Mouse (Mus musculus) intestine, postnatal 0 days (tissue): Measurements from ENCODE around the gene Cdkn1c. TPM values are rescaled to one million over a fixed set of nuclear protein-coding genes. Genes with fewer than 3 reads are reported as not detected.

ENCODE experiments used
- ATAC-seq: fragments of 200-750 bp; cut with Nextera tagmentation; 2 replicates; pipeline ENCODE4 v1.8.0; 2017; ENCODE audit warnings: mild to moderate bottlenecking, moderate TSS enrichment, moderate library complexity
- H3K27ac ChIP-seq: fragments of 300-500 bp; sonication (generic); 2 replicates; pipeline ENCODE4 v1.5.1; 2014; ENCODE audit warnings: mild to moderate bottlenecking, low read depth, low read length, moderate library complexity
- H3K27me3 ChIP-seq: fragments of 300-500 bp; sonication (generic); replicated peaks from 2 replicates; pipeline ENCODE4 v1.6.1; 2014; ENCODE audit warnings: low read length, mixed read lengths; ENCODE audit not compliant: control insufficient read depth, insufficient read depth
- H3K36me3 ChIP-seq: fragments of 300-500 bp; sonication (generic); 2 replicates; pipeline ENCODE4 v1.6.1; 2014; ENCODE audit warnings: mild to moderate bottlenecking, moderate library complexity; ENCODE audit not compliant: control insufficient read depth, insufficient read depth
- H3K4me1 ChIP-seq: fragments of 300-500 bp; sonication (generic); replicated peaks from 2 replicates; pipeline ENCODE4 v1.6.1; 2014; ENCODE audit warnings: antibody characterized with exemption, low read length, mixed read lengths; ENCODE audit not compliant: control insufficient read depth, insufficient read depth
- H3K4me2 ChIP-seq: fragments of 300-500 bp; sonication (generic); replicated peaks from 2 replicates; pipeline ENCODE4 v1.6.1; 2014; ENCODE audit warnings: low read depth, mild to moderate bottlenecking, moderate library complexity
- H3K4me3 ChIP-seq: fragments of 300-500 bp; sonication (generic); 2 replicates; pipeline ENCODE4 v1.5.1; 2014; ENCODE audit warnings: low read depth, low read length
- H3K9ac ChIP-seq: fragments of 300-500 bp; sonication (generic); 2 replicates; pipeline ENCODE4 v1.6.1; 2014; ENCODE audit warnings: mild to moderate bottlenecking, low read depth, low read length
- H3K9me3 ChIP-seq: fragments of 300-500 bp; sonication (generic); 2 replicates; pipeline ENCODE4 v1.6.1; 2016; ENCODE audit warnings: mixed run types; ENCODE audit not compliant: control insufficient read depth
- CTCF ChIP-seq: sonication (generic); IDR thresholded peaks from 2 replicates; pipeline ENCODE4 v1.5.1; 2016; ENCODE audit warnings: low read depth, mild to moderate bottlenecking, control low read depth, antibody characterized with exemption, moderate library complexity
- WGBS: fragments of 180-500 bp; shearing (Covaris S2); extraction: QIAGEN DNeasy Blood & Tissue Kit; methylation state at CpG from one replicate; pipeline ENCODE4 v1.1.7; 2014; 5-methylcytosine and 5-hydroxymethylcytosine counted together
- polyA plus RNA-seq: library from polyadenylated mRNA; unstranded; fragments of >200 nt; fragmentation: Nextera tagmentation; extraction: Ambion mirVana; gene quantifications from 2 replicates; pipeline ENCODE4 v1.2.1, GENCODE M21; 2015

Gene Cdkn1c
- polyA plus RNA-seq, 1 experiment from 2014 or later = 615 TPM

GRCm38 (mm10) chr7:143503926-143504325, 43.1 kb upstream of the Cdkn1c start:
- no peak for TF ChIP-seq CTCF
- no peak overlapping the region for H3K4me2 ChIP-seq
- 84% methylated on average over 6 of the region's 6 CpGs for whole genome bisulfite sequencing

GRCm38 (mm10) chr7:143502418-143503200, 41.8 kb upstream of the Cdkn1c start, which contains the start of gene Phlda2:
Gene Phlda2 (minus strand): TSS chr7:143503150.
- WGBS = 3% methylated on average over 51 of the region's 51 CpGs
- no peaks in the 10 kb centered on the region for H3K36me3 ChIP-seq
- no peaks in the 10 kb centered on the region for H3K9me3 ChIP-seq
- H3K27me3 ChIP-seq = peaks cover 25% of the 10 kb centered on the region
- H3K4me3 ChIP-seq = peak within 1 kb of the TSS; percentile 44
- no peak for TF ChIP-seq CTCF
- H3K4me1 ChIP-seq = peaks cover 8% of the 10 kb centered on the region; the same call in 1 of the 2 replicates
- H3K27ac ChIP-seq = no peak within 1 kb of the TSS
- ATAC-seq = no peak
- peak within 1 kb of the TSS; percentile 31; the same call in 1 of the 2 replicates for H3K9ac ChIP-seq
- peak within 1 kb of the TSS; percentile 66 for H3K4me2 ChIP-seq

More at GRCm38 (mm10) chr7:143503926-143504325, 43.1 kb upstream of the Cdkn1c start:
- Histone ChIP-seq H3K9ac (no peak overlapping the region), H3K27ac (no peak overlapping the region), H3K27me3 (peaks cover 25% of the 10 kb centered on the region), H3K36me3 (no peaks in the 10 kb centered on the region), H3K4me3 (no peak overlapping the region), H3K4me1 (0 out of 2 replicates have a peak, but pooled peaks cover 3% of the 10 kb centered on the region), H3K9me3 (no peaks in the 10 kb centered on the region)
- ATAC-seq = no peak

- Histone ChIP-seq H3K4me2 (peak overlapping the region; percentile 66), H3K4me3 (peak overlapping the region; percentile 44), H3K27me3 (peaks cover 25% of the 10 kb centered on the region), H3K9ac (no peak overlapping the region), H3K4me1 (peaks cover 8% of the 10 kb centered on the region; the same call in 1 of the 2 replicates), H3K27ac (no peak overlapping the region), H3K9me3 (no peaks in the 10 kb centered on the region), H3K36me3 (no peaks in the 10 kb centered on the region)
- ATAC-seq = no peak
- 5% methylated on average over 55 of the region's 55 CpGs for WGBS
- no peak for TF ChIP-seq CTCF
Measured at GRCm38 (mm10) chr7:143501643-143502417, 41.0 kb upstream of the Cdkn1c start.

- Histone ChIP-seq H3K27ac (no peak overlapping the region), H3K9me3 (no peaks in the 10 kb centered on the region), H3K27me3 (peaks cover 25% of the 10 kb centered on the region), H3K4me1 (peaks cover 8% of the 10 kb centered on the region; the same call in 1 of the 2 replicates), H3K4me3 (no peak overlapping the region), H3K4me2 (no peak overlapping the region), H3K9ac (no peak overlapping the region), H3K36me3 (no peaks in the 10 kb centered on the region)
- no peak for ATAC-seq
- TF ChIP-seq CTCF = no peak
- WGBS = 29% methylated on average over 2 of the region's 2 CpGs
Measured at GRCm38 (mm10) chr7:143500912-143501311, 40.1 kb upstream of the Cdkn1c start.

DNA sequence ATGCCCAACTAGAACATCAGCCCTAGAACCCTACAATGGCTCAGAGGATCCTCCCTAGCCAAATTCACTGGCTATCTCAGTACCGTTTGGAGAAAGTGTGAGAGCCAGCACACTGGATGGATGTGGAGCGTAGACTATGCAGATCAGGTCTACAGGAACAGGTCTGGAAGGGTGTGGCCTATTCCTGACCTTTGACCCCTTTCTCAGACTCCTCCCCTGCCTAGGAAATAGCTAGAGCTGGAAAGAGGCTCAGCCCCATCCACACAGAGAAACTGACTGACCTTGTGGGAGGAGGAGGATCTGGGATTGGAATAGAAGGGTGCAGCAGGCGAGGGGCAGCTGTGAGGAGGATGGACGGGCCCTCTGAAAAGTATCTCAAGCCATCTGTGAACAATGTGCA, 37.7 kb upstream of the Cdkn1c start:
- no peaks in the 10 kb centered on the region for H3K36me3 ChIP-seq
- peaks cover 10% of the 10 kb centered on the region; the same call in 1 of the 2 replicates for H3K4me1 ChIP-seq
- no peak overlapping the region for H3K9ac ChIP-seq
- 0 out of 2 replicates have a peak, but pooled peaks have one; percentile 39 for ATAC-seq
- peaks cover 23% of the 10 kb centered on the region for H3K27me3 ChIP-seq
- no peak overlapping the region for H3K4me2 ChIP-seq
- WGBS = 72% methylated on average over 4 of the region's 4 CpGs
- TF ChIP-seq CTCF = no peak
- H3K27ac ChIP-seq = no peak overlapping the region
- H3K4me3 ChIP-seq = no peak overlapping the region
- H3K9me3 ChIP-seq = no peaks in the 10 kb centered on the region
